Mouse (Mus musculus) bone marrow, adult 2 months (tissue): ENCODE results near the gene Vsx1.

Source experiments
- CTCF ChIP-seq: fragments of 200-500 bp; IDR thresholded peaks from 2 replicates; pipeline ENCODE4 v1.5.1; 2011; ENCODE audit warnings: low read length, control low read depth; ENCODE audit not compliant: control insufficient read depth, insufficient read depth
- POLR2A ChIP-seq: fragments of 200-500 bp; IDR thresholded peaks from 2 replicates; pipeline ENCODE4 v1.6.1; 2011; ENCODE audit warnings: low read depth, mild to moderate bottlenecking, control low read depth, low read length, borderline replicate concordance; ENCODE audit not compliant: control insufficient read depth

DNA sequence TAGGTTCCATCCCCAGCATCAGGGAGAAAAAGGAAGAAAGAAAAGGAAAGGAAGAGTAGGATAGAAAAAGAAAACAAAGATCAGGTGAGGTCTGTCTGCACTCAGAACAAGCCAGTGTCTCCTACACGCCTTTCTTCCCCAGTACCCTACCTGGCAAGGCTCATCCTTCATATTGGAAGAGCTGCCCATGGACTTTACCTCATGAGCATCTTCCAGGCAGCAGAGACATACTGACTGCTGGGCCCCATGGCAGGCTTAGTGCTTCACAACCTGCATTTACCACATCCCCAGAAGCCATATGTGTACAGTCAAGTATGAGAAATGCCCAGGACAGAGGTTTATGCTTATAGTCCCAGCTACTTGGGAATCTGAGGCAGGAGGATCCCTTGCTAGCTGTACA lies 18.2 kb downstream of the Vsx1 start:
- TF ChIP-seq POLR2A: no peak
- TF ChIP-seq CTCF: no peak
